Mouse (Mus musculus) left cerebral cortex, adult 8-10 months (tissue): Measurements from ENCODE around the gene Olfr835. TPM values are rescaled to one million over a fixed set of nuclear protein-coding genes. Genes with fewer than 3 reads are reported as not detected.

Experiments
- DNase-seq, 2 experiments: peaks; one replicate each; pipeline ENCODE4 v3.0.0; 2022; ENCODE audit warnings: low spot score in 2 of 2
- total RNA-seq, 4 experiments: library from RNA; stranded (reverse); gene quantifications; 2 replicates each; pipeline ENCODE4 v1.2.4; 2022

Olfr835 gene
- total RNA-seq = not detected

GRCm38 (mm10) chr9:19032435-19032834 is at the start of gene Olfr835:
Olfr835 (plus strand) TSS chr9:19032735.
- DNase-seq = no peak

- DNase-seq = no peak
Observed at GRCm38 (mm10) chr9:18987690-18988089, 44.8 kb upstream of the Olfr835 start, which contains the start of gene Olfr834. Olfr834 (plus strand) TSS chr9:18987990.

GRCm38 (mm10) chr9:19084986-19085385 is 52.5 kb downstream of the Olfr835 start:
- no peak for DNase-seq

Other genes starting within 250 kb of the Olfr835 start
- gene Olfr828, start 213.2 kb upstream of the Olfr835 start, total RNA-seq = not detected
- not detected for gene Olfr829, start 177.8 kb upstream of the Olfr835 start, total RNA-seq
- not detected for gene Olfr830, start 158.0 kb upstream of the Olfr835 start, total RNA-seq
- gene Olfr832, start 95.6 kb upstream of the Olfr835 start, total RNA-seq = not detected
- gene Olfr834, start 44.7 kb upstream of the Olfr835 start, total RNA-seq = not detected
- gene Olfr836, start 87.6 kb downstream of the Olfr835 start, total RNA-seq = not detected
- gene Olfr837, start 103.6 kb downstream of the Olfr835 start, total RNA-seq = not detected
- gene Olfr839-ps1, start 144.6 kb downstream of the Olfr835 start, total RNA-seq = under 1 TPM; 0.05 to 0.07 (median 0.05) TPM
- gene Olfr843, start 219.3 kb downstream of the Olfr835 start, total RNA-seq = not detected